Mouse (Mus musculus) thymus, adult 2 months (tissue): Measurements from ENCODE around the gene Plekha6.

Experiments used
- CTCF ChIP-seq: fragments of 200-500 bp; IDR thresholded peaks from 2 replicates; pipeline ENCODE4 v1.5.1; 2012; ENCODE audit warnings: mild to moderate bottlenecking, control low read depth, low read length, moderate library complexity, borderline replicate concordance; ENCODE audit not compliant: control insufficient read depth, poor library complexity, insufficient read depth; ENCODE audit errors: extremely low read depth
- POLR2A ChIP-seq: fragments of 200-500 bp; IDR thresholded peaks from 2 replicates; pipeline ENCODE4 v1.6.1; 2012; ENCODE audit warnings: mild to moderate bottlenecking, low read length, control low read depth, moderate library complexity; ENCODE audit not compliant: control insufficient read depth, poor library complexity, insufficient read depth; ENCODE audit errors: extremely low read depth

DNA sequence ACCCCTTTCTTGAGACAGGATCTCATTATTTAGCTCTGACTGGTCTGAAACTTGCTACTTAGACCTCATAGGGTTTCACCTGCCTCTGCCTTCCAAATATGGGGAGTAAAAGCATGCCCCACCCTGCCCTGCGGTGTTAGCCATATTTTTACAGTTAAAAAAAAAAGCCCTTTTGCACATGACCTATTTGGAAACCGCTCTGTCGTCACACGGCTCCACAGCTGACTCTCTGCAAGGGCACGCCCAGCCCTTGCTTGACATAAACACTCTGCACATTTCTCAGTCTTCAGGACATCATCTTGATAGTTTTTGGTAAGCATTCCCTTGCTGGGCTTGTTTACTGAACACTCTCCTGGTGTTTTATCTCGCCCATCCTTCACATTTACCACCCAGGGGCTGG is 11.1 kb downstream of the Plekha6 start:
- no peak for TF ChIP-seq POLR2A
- no peak for TF ChIP-seq CTCF
